Mouse (Mus musculus) CD4-positive, CD25-positive, alpha-beta regulatory T cell, adult 2 months (primary cell): ENCODE results near the gene Nmrk1.
A peak's percentile ranks its signal among the peaks of the same experiment; 100 is the strongest.
"Not testable (repeated sequence)": the region's sequence is repeated elsewhere in the genome, so short reads cannot be mapped to it uniquely, and the experiment has no call there.

Experiments used
- DNase-seq: peaks from one replicate; pipeline ENCODE4 v3.0.0-alpha.2; 2012; ENCODE audit warnings: low read depth, low spot score

The Nmrk1 gene

DNA sequence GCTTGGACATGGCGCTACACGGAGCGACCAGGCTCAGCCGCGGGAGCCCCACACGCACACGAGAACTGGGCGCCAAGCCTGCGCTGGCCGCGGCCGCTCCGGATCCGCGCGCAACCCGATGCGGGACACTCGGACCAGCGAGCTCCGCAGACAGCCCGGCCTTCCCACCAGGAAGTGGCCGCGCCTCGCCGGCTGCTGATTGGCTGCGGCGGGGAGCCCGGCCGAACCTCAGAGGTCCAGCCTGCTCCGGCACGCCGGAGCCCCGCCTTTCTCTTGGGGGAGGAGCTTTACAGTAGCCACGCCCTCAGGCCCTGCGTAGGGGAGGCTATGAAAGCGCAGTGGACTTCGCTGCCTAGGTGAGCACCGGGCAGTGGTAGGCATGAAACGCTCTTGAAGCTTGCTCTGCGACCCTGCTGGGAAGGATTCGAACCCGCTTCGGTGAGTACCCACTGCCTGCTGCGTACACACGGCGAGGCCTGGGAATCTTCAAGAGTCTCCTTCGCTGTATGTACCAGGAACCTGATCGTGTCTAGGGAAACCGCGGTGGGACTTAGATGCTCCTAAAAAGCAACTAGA is at the start of gene Nmrk1, which contains the start of gene Ostf1:
Nmrk1 (plus strand) TSS at position 307 of the 576 bp plus-strand sequence.
Ostf1 (minus strand) TSS at position 180 of the 576 bp plus-strand sequence.
- peak; percentile 92 for DNase-seq

GRCm38 (mm10) chr19:18582226-18582625 is 49.5 kb upstream of the Nmrk1 start:
- DNase-seq, result no peak

- no peak for DNase-seq
These were observed 48.9 kb upstream of the Nmrk1 start for GRCm38 (mm10) chr19:18582887-18583286.

DNA sequence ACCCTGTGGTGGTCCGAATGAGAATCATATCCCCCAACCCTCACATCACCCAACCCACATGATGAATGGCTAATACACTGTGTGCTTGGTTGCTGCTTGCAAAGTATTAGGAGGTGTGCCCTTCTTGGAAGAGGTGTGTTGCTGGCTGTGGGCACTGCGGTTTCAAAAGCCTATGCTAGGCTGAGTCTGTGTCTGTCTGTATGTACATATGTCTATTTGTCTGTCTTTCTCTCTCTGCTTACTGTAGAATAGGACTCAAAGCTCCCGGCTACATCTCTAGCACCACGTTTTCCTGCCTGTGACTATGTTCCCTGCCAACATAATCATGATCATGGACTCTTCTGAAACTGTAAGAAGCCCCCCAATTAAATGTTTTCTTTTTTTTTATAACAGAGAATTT is 48.0 kb upstream of the Nmrk1 start:
- DNase-seq, result no peak

DNA sequence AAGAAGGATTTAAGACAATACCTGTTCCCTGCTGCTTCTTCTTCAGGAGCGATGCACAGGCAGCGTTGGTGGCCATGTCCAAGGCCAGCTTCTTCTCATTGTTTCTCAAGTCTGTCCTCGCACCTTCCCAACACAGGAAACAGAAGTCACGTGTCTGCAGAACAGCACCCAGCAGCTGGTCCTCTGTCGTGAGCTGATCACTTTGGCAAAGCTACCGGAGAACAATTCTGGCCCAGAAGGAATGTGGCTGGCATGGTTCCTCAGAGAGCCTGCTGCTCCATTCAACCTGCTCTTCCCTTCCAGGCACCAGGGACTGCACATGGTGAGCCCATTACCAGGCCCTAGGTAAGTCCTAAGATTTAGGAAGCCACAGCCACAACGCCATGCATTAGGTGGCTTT is 47.1 kb upstream of the Nmrk1 start:
- no peak for DNase-seq

DNA sequence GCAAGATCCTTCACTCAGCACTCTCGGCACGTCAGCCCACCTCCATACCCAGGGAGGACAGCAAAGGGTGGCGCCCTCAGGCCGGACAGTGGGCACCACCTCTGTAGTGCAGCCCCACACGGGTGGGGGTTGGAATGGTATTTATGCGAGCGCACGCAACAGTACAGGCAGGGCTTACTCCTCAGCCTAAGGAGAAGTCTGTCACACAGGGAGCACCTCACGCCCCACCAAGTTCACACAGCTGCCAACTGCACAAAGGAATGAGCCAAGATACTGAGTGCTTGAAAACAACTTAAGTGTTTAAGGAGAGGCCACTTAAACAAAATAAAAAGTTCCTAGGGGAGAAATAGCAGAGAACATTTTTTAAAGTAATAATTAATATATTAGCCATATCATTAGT is 44.6 kb upstream of the Nmrk1 start:
- DNase-seq, result no peak

- DNase-seq, result peak; percentile 57
These were observed 43.5 kb upstream of the Nmrk1 start for GRCm38 (mm10) chr19:18588243-18588642.

DNA sequence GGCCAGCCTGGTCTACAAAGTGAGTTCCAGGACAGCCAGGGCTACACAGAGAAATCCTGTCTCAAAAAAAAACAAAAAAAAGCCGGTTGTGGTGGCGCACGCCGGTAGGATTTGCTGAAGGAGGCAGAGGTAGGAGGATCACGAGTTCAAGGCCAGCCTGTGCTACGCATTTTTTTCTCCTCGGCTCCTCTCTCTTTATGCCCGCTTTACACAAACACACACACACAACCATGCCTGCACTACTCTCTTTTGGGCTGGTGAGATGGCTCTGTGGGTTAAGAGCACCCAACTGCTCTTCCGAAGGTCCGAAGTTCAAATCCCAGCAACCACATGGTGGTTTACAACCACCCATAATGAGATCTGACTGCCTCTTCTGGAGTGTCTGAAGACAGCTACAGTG is 42.9 kb upstream of the Nmrk1 start:
- not testable (repeated sequence) for DNase-seq

- DNase-seq, result no peak
These were observed 42.5 kb upstream of the Nmrk1 start for GRCm38 (mm10) chr19:18589276-18589675.

DNA sequence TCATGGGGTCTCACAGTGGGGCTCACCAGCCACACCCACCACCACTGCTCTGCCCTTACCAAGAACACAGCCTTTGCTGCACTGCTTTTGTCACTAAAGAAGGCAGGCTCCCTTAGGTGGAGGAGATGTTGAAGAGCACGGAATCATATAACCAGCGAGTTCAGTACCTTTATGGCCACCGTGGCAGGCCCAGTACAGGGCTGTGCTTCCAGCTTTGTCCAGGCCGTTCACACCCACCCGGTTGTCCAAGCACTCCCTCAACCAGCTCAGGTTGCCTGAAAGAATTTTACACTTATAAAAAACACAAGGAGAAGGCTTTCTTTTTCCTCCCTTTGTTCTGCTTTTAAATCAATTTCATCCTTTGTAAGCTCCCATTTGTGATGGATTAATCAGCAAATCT is 41.5 kb upstream of the Nmrk1 start:
- DNase-seq, result no peak

- DNase-seq, result peak; percentile 10
These were observed 40.8 kb upstream of the Nmrk1 start for GRCm38 (mm10) chr19:18590942-18591354.

DNA sequence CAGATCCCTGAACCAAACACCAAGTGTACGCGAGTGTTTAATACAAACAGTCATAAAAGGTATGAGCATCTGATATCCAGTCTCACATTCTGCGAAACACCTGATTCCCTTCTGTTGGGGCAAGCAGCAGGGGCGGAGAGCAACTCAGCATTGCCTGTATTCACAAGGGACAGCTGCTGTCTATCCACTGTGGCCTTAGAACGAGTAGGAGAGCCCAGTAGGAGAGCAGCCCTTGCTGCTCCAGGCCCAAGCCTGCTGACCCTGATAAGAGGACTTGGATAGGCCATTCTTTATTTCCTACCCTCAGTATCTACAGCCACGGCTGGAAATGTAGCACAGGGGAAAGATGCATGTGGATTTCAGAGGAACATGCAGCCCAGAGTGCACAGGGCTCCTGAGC is 38.8 kb upstream of the Nmrk1 start:
- no peak for DNase-seq

DNA sequence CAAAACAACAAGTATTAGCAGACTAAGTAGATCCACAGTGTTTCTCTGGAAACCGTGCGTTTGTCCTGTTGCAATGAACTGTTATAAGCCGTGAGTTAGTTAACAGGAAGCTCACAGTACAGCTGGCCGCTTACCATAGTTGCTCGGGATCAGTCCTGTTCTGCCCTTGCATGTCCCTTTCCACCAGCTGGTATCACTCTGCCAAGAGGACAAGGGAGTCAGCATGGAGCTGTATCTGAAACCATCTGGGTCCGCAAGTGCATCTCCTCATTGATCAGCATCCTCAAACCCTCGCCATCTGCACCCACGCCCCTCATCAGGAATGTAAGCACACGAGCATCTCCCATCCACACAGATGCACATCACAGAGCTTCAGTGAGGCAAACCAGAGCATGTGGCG is 38.0 kb upstream of the Nmrk1 start:
- DNase-seq, result no peak

DNA sequence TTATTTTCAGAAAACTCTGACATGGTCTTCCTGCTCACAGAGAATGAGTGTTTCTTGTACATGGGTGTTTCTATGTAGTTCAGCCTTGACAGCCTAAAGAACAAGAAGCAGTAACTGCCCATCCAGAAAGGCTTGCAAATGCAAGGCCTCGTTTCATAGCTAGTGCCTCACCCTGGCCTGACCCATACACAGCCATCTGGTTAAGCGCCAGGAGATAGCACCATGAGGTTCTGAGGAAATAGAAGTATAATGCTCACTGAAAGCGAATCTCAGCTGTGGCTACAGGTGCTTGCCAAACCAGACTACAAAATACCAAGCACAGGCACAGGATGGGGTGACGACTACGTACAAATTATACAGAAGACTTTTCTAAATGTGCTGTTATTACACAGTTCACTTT is 34.9 kb upstream of the Nmrk1 start:
- no peak for DNase-seq

DNA sequence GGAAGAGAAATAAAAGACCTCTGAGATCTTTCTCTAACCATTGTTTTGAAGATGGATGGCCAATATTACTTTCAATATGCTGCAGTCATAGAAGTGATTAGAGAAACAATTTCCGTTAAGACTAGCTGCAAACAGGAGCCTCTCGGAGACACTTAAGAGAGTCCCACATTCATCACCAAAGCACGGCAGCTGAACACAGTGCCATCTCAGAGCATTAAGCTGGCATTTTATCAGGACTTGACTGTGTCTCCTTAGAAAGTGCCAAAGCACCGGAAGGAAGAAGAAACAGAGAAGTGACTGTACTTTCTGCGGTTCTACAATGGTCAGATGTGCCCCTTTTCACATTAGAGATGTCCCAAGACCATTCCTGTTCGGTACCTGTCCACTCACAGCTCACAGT is 34.0 kb upstream of the Nmrk1 start:
- DNase-seq, result no peak

GRCm38 (mm10) chr19:18598265-18598926 is 33.4 kb upstream of the Nmrk1 start:
- DNase-seq, result peak; percentile 26

DNA sequence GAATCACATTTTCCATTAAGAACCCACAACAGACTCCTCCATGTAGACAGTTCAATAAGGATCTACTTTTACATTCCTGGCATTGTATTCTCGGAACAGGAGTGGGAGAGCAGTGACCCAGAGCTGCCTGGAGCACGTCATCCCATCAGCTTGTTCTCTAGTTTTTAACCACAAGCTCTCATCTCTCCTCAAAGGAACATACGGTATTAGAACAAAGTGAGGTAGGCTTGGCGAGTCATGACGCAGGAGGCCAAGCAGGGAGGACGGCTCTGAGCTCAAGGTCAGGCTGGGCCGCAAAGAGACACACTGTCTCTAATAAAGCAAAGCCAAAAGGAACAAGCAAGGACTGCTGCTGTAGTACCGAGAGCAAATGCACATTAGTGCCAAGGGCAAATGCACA is 32.7 kb upstream of the Nmrk1 start:
- DNase-seq, result peak; percentile 29

DNA sequence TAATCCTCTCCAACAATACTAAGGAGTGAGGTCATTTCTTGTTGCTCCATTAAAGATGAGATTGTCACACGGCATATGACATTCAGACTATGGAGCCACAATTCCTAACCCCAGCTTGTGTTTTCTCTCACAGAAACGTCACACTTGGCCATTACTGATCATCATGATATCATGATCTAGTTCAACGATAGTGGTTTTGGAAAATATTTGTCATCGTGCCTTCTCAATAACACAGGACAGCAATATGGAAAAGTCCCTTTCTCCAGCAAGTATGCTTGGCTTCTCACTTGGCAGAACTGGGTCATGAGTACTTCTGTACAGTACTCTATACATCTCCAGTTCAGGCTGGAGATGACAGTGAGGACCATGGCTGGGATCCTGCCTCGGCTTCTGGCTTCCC is 32.1 kb upstream of the Nmrk1 start:
- peak; percentile 29 for DNase-seq

GRCm38 (mm10) chr19:18600611-18601010 is 31.1 kb upstream of the Nmrk1 start:
- no peak for DNase-seq

DNA sequence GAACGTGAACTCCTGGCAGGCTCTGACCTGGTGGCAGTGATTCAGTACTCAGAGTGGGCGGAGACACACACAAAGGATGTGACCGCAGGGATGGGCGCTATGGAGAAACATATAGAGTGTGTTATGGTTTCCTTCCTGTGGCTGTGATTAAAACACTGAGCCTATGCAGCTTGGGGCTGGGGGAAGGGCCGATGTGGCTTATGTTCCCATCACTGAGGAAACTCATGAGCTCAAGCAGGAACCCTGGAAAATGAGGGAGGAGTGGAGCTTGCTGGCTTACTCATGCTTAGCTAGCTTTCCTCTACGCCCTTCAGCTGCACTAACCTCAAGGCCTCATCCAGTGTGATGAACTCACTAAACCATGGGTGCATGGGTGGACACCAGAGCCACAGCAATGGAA is 28.7 kb upstream of the Nmrk1 start:
- peak; percentile 20 for DNase-seq

- DNase-seq, result peak; percentile 19
These were observed 23.8 kb upstream of the Nmrk1 start for GRCm38 (mm10) chr19:18607907-18608306.

GRCm38 (mm10) chr19:18608975-18609374 is 22.8 kb upstream of the Nmrk1 start:
- no peak for DNase-seq

DNA sequence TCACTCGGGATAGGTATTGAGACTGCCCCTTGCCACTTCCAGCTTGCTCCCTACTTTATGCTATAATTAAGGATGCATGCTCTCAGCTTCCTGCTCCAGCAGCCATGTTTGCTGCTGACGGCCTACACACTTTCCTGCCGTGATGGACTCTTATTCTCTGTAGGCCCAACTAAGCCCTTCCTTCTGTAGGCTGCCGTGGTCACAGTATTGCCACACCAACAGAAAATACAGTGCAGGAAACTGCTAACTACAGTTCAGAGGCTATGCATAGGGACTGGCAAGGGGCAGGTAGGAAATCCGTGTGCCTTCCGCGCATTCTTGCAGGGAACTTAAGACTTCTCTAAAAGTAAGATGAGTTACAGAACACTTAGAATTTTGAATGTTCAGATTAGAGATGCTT is 17.4 kb upstream of the Nmrk1 start:
- no peak for DNase-seq
